Mouse (Mus musculus): Measurements from ENCODE around the gene Psmg1. TPM values are rescaled to one million over a fixed set of nuclear protein-coding genes. Genes with fewer than 3 reads are reported as not detected.
"Not testable (repeated sequence)": the region's sequence is repeated elsewhere in the genome, so short reads cannot be mapped to it uniquely, and the experiment has no call there.

The Psmg1 gene
- total and polyA plus RNA-seq, 3 experiments: 112 to 169 TPM; not detected in 1

DNA sequence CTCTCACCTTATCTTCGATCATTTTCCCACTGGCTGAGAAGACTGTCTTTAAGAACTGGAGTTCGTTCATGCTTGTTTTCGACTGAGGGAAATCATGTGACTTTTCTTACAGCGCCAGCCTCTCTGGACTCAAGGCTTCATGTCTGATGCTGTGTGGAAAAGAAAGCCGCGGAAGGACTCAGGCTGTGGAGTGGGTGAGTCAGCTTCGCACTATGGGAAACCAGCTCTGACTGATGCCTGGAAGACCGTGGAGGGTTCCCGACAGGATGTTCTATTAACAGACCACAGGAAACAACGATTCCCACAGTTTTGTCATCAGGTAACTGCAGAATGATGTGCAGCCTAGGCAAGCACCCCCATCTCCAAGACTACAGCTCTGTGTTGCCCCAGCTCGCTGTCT is 23.3 kb downstream of the Psmg1 start:
- DNase-seq (ENCODE audit: low read depth, low spot score): no peak
- Histone ChIP-seq H3K79me2 (ENCODE audit: control insufficient read depth, insufficient read depth, low read length, poor library complexity) (no peaks in the 10 kb centered on the region), H3K27me3 (ENCODE audit: control insufficient read depth in 1 of 2, insufficient read depth in 2 of 2, low read length in 2 of 2) (no peaks in the 10 kb centered on the region), H3K9ac (ENCODE audit: control insufficient read depth, low read depth, low read length, poor library complexity, severe bottlenecking) (no peak overlapping the region), H3K4me3 (ENCODE audit: control insufficient read depth in 1 of 2, insufficient read depth in 1 of 2, low read depth in 2 of 2, low read length in 2 of 2) (no peak overlapping the region), H3K9me3 (replicated peaks; ENCODE audit: insufficient read depth, low read length) (no peaks in the 10 kb centered on the region), H3K4me1 (ENCODE audit: control insufficient read depth in 1 of 2, insufficient read depth in 2 of 2, low read length in 2 of 2) (peaks cover 3 to 4% of the 10 kb centered on the region in 2 experiments; a peak in 3 of 4 replicates), H3K27ac (ENCODE audit: control insufficient read depth, low read depth, low read length) (no peak overlapping the region), H3K36me3 (ENCODE audit: control insufficient read depth in 1 of 2, insufficient read depth in 2 of 2, low read length in 2 of 2) (no peaks in the 10 kb centered on the region)
- no peak for TF ChIP-seq ELF1 (IDR thresholded peaks at IDR 0.05; ENCODE audit: low read depth, low read length)
- TF ChIP-seq TAL1 (IDR thresholded peaks at IDR 0.05; ENCODE audit: low read length): no peak
- TF ChIP-seq POLR2A (IDR thresholded peaks at IDR 0.05; ENCODE audit: control insufficient read depth in 1 of 2, insufficient read depth in 1 of 2, low read depth in 1 of 2, low read length in 2 of 2, poor library complexity in 1 of 2): no peak
- no peak for TF ChIP-seq JUND (IDR thresholded peaks at IDR 0.05; ENCODE audit: low read depth, low read length)
- no peak for TF ChIP-seq TCF12 (IDR thresholded peaks at IDR 0.05; ENCODE audit: low read depth, low read length)
- TF ChIP-seq SIN3A (IDR thresholded peaks at IDR 0.05; ENCODE audit: low read length): no peak
- TF ChIP-seq SMC3 (IDR thresholded peaks at IDR 0.05; ENCODE audit: low read depth, low read length): no peak

- H3K9me3 ChIP-seq (replicated peaks; ENCODE audit: insufficient read depth, low read length): no peaks in the 10 kb centered on the region
- no peak overlapping the region for H3K27ac ChIP-seq (ENCODE audit: control insufficient read depth, low read depth, low read length)
- no peaks in the 10 kb centered on the region for H3K27me3 ChIP-seq (ENCODE audit: control insufficient read depth in 1 of 2, insufficient read depth in 2 of 2, low read length in 2 of 2)
- H3K36me3 ChIP-seq (ENCODE audit: control insufficient read depth in 1 of 2, insufficient read depth in 2 of 2, low read length in 2 of 2): no peaks in the 10 kb centered on the region
- TF ChIP-seq SMC3 (IDR thresholded peaks at IDR 0.05; ENCODE audit: low read depth, low read length) (peak; percentile 68), ZC3H11A (IDR thresholded peaks at IDR 0.05; ENCODE audit: low read depth, low read length) (peak; percentile 51; the same call in 1 of the 2 replicates), CTCF (IDR thresholded peaks at IDR 0.05 in 2 of 3, conservative IDR thresholded peaks at IDR 0.05 in 1 of 3; ENCODE audit: control insufficient read depth in 1 of 3, insufficient read depth in 1 of 3, low read depth in 2 of 3, low read length in 3 of 3, poor library complexity in 1 of 3, severe bottlenecking in 1 of 3) (peak; percentile 44 to 66 (median 52); a peak in 4 of 6 replicates), RAD21 (IDR thresholded peaks at IDR 0.05; ENCODE audit: low read depth, low read length) (peak; percentile 69), KAT2A (conservative IDR thresholded peaks at IDR 0.05; ENCODE audit: low read depth, low read length) (no peak), USF2 (IDR thresholded peaks at IDR 0.05; ENCODE audit: borderline replicate concordance in 1 of 2, insufficient read depth in 1 of 2, low read depth in 1 of 2, low read length in 2 of 2) (no peak)
- peak; percentile 67 for DNase-seq (ENCODE audit: low read depth, low spot score)
- no peak overlapping the region for H3K9ac ChIP-seq (ENCODE audit: control insufficient read depth, low read depth, low read length, poor library complexity, severe bottlenecking)
- H3K79me2 ChIP-seq (ENCODE audit: control insufficient read depth, insufficient read depth, low read length, poor library complexity): no peaks in the 10 kb centered on the region
- H3K4me3 ChIP-seq (ENCODE audit: control insufficient read depth in 1 of 2, insufficient read depth in 1 of 2, low read depth in 2 of 2, low read length in 2 of 2): no peak overlapping the region
- H3K4me1 ChIP-seq (ENCODE audit: control insufficient read depth in 1 of 2, insufficient read depth in 2 of 2, low read length in 2 of 2): no peaks in the 10 kb centered on the region
These were observed 26.2 kb downstream of the Psmg1 start for GRCm38 (mm10) chr16:95964427-95965023.

GRCm38 (mm10) chr16:95961484-95961883 is 29.3 kb downstream of the Psmg1 start:
- not testable (repeated sequence) for H3K4me1 ChIP-seq (ENCODE audit: control insufficient read depth in 1 of 2, insufficient read depth in 2 of 2, low read length in 2 of 2); H3K4me3 ChIP-seq (ENCODE audit: control insufficient read depth in 1 of 2, insufficient read depth in 1 of 2, low read depth in 2 of 2, low read length in 2 of 2); H3K27me3 ChIP-seq (ENCODE audit: control insufficient read depth in 1 of 2, insufficient read depth in 2 of 2, low read length in 2 of 2); H3K9me3 ChIP-seq (replicated peaks; ENCODE audit: insufficient read depth, low read length); H3K27ac ChIP-seq (ENCODE audit: control insufficient read depth, low read depth, low read length); DNase-seq (ENCODE audit: low read depth, low spot score); H3K36me3 ChIP-seq (ENCODE audit: control insufficient read depth in 1 of 2, insufficient read depth in 2 of 2, low read length in 2 of 2); H3K79me2 ChIP-seq (ENCODE audit: control insufficient read depth, insufficient read depth, low read length, poor library complexity); H3K9ac ChIP-seq (ENCODE audit: control insufficient read depth, low read depth, low read length, poor library complexity, severe bottlenecking)

- H3K9me3 ChIP-seq (replicated peaks; ENCODE audit: insufficient read depth, low read length); H3K36me3 ChIP-seq (ENCODE audit: control insufficient read depth in 1 of 2, insufficient read depth in 2 of 2, low read length in 2 of 2); H3K4me1 ChIP-seq (ENCODE audit: control insufficient read depth in 1 of 2, insufficient read depth in 2 of 2, low read length in 2 of 2); DNase-seq (ENCODE audit: low read depth, low spot score); H3K27me3 ChIP-seq (ENCODE audit: control insufficient read depth in 1 of 2, insufficient read depth in 2 of 2, low read length in 2 of 2); H3K27ac ChIP-seq (ENCODE audit: control insufficient read depth, low read depth, low read length); H3K4me3 ChIP-seq (ENCODE audit: control insufficient read depth in 1 of 2, insufficient read depth in 1 of 2, low read depth in 2 of 2, low read length in 2 of 2); H3K9ac ChIP-seq (ENCODE audit: control insufficient read depth, low read depth, low read length, poor library complexity, severe bottlenecking); H3K79me2 ChIP-seq (ENCODE audit: control insufficient read depth, insufficient read depth, low read length, poor library complexity): not testable (repeated sequence)
These were observed 30.1 kb downstream of the Psmg1 start for GRCm38 (mm10) chr16:95960689-95961088.
